Mouse (Mus musculus) embryonic facial prominence, embryonic 14.5 days (tissue): Measurements from ENCODE around the gene Cdc25b. TPM values are rescaled to one million over a fixed set of nuclear protein-coding genes. Genes with fewer than 3 reads are reported as not detected.

Source experiments
- ATAC-seq: fragments of 200-750 bp; cut with Nextera tagmentation; 2 replicates; pipeline ENCODE4 v1.8.0; 2017; ENCODE audit warnings: low read depth, moderate number of reproducible peaks, moderate TSS enrichment
- DNase-seq: peaks from one replicate; pipeline ENCODE4 v3.0.0-alpha.2; 2015; ENCODE audit warnings: low spot score
- H3K27ac ChIP-seq: fragments of 300-500 bp; sonication (generic); replicated peaks from 2 replicates; pipeline ENCODE4 v1.5.1; 2014; ENCODE audit warnings: low read depth, mild to moderate bottlenecking, low read length, moderate library complexity
- H3K27me3 ChIP-seq: fragments of 300-500 bp; sonication (generic); replicated peaks from 2 replicates; pipeline ENCODE4 v1.6.1; 2014; ENCODE audit warnings: low read length; ENCODE audit not compliant: control insufficient read depth, insufficient read depth
- H3K36me3 ChIP-seq: fragments of 300-500 bp; sonication (generic); 2 replicates; pipeline ENCODE4 v1.6.1; 2014; ENCODE audit warnings: low read length, mixed read lengths; ENCODE audit not compliant: control insufficient read depth, insufficient read depth
- H3K4me1 ChIP-seq: fragments of 300-500 bp; sonication (generic); 2 replicates; pipeline ENCODE4 v1.6.1; 2014; ENCODE audit warnings: antibody characterized with exemption, low read length; ENCODE audit not compliant: control insufficient read depth, insufficient read depth
- H3K4me2 ChIP-seq: fragments of 300-500 bp; sonication (generic); 2 replicates; pipeline ENCODE4 v1.6.1; 2014; ENCODE audit warnings: low read depth, mild to moderate bottlenecking, low read length, moderate library complexity, mixed read lengths
- H3K4me3 ChIP-seq: fragments of 300-500 bp; sonication (generic); 2 replicates; pipeline ENCODE4 v1.5.1; 2014; ENCODE audit warnings: low read depth, mild to moderate bottlenecking, low read length
- H3K9ac ChIP-seq: fragments of 300-500 bp; sonication (generic); 2 replicates; pipeline ENCODE4 v1.6.1; 2014; ENCODE audit warnings: low read depth, mild to moderate bottlenecking, low read length, moderate library complexity, mixed read lengths
- H3K9me3 ChIP-seq: fragments of 300-500 bp; sonication (generic); 2 replicates; pipeline ENCODE4 v1.6.1; 2016; ENCODE audit warnings: low read length; ENCODE audit not compliant: control insufficient read depth
- WGBS: fragments of 180-500 bp; shearing (Covaris S2); extraction: QIAGEN DNeasy Blood & Tissue Kit; methylation state at CpG from one replicate; pipeline ENCODE4 v1.1.7; 2014; 5-methylcytosine and 5-hydroxymethylcytosine counted together
- polyA plus RNA-seq: library from polyadenylated mRNA; unstranded; fragments of >200 nt; fragmentation: Nextera tagmentation; extraction: Ambion mirVana; gene quantifications from 2 replicates; pipeline ENCODE4 v1.2.1, GENCODE M21; 2014

Gene Cdc25b
- polyA plus RNA-seq, 1 experiment from 2014 or later = 51.2 TPM

DNA sequence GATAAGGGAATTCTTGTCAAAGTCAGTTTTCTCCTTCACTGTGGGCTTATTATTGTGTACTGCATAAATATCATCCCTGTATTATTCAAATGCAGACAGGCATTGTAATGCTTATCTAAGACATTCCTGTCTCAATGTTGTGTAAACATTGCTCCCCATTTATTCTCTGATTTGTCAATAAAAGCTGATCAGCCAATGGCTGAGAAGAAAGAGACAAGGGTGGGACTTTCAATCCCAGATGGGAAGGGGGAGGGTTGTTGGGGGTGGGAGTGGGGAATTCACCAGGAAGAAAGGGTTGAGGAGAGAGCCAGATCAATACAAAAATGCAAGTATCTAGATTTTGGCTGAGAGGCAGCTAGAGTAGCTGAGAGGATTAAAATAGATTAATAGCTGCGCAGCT is 17.8 kb upstream of the Cdc25b start:
- 63% methylated on average over 1 of the region's 1 CpGs for WGBS
- no peak overlapping the region for H3K9ac ChIP-seq
- no peaks in the 10 kb centered on the region for H3K36me3 ChIP-seq
- H3K4me2 ChIP-seq = no peak overlapping the region
- DNase-seq (no peak), ATAC-seq (no peak)
- H3K27ac ChIP-seq = no peak overlapping the region
- H3K4me1 ChIP-seq = peaks cover 11% of the 10 kb centered on the region; the same call in 1 of the 2 replicates
- H3K27me3 ChIP-seq = peaks cover 33% of the 10 kb centered on the region
- H3K9me3 ChIP-seq = no peaks in the 10 kb centered on the region
- H3K4me3 ChIP-seq = no peak overlapping the region

DNA sequence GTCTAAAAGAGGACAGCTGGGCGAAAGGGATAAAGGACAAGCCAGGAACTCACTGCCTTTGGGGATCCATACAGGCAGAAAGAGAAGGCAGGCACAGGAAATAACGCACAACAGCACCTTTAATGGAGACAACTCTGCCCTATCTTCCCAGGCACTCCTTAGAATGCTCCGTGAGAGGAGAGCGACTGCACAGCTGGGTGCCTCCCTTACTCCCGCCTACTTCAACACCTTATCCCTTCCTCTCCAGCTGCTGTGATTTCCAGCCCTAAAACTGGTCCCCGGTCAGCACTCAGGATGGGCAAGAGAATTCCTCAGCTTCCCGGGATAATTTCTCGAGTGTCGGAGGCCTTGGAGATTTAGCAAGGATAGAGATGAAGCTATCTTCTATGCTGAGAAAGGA is 15.8 kb upstream of the Cdc25b start:
- peak overlapping the region; percentile 58 for H3K4me2 ChIP-seq
- H3K27me3 ChIP-seq = peaks cover 33% of the 10 kb centered on the region
- no peak for ATAC-seq
- H3K27ac ChIP-seq = no peak overlapping the region
- H3K9ac ChIP-seq = peak overlapping the region; percentile 28
- H3K4me1 ChIP-seq = peaks cover 14% of the 10 kb centered on the region
- H3K4me3 ChIP-seq = peak overlapping the region; percentile 26
- no peak for DNase-seq
- WGBS = 17% methylated on average over 9 of the region's 9 CpGs
- no peaks in the 10 kb centered on the region for H3K36me3 ChIP-seq
- H3K9me3 ChIP-seq = no peaks in the 10 kb centered on the region

DNA sequence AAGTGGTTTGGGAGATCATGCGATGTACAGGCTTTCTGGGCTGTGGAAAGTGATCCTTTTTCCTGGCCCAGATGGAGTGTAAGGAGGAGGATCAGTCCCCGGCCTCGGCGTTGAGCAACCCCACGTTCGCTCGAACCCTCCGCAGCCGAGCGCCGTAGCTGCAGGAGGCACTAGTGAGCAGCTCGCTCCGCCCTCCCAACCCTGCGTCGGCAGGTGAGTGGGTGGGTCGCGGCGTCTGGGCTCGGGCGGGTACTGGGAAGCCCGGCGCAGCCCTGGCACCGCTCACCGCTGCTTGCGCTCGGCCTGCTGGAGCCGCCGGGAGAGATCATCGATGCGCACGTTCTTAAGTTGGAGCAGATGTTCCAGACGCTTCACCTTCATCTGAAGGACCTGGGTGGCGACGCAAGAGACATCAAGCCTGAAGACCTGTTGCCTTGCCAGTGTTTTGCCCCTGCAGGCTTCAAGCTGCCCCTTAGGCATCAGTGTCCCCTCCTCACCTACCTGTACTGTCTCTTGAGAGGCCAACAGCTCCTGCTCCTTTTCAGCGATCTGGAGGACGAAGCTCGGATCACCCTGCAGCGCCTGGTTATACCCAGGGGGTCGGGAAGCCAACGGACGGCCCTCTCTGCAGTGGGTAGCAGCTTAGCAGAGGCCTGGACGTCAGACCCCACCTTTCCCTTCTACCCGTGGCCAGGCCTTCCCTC is 15.2 kb upstream of the Cdc25b start:
- DNase-seq (peak; percentile 35), ATAC-seq (peak; percentile 50)
- Histone ChIP-seq H3K4me3 (peak overlapping the region; percentile 26), H3K36me3 (no peaks in the 10 kb centered on the region; the same call in 1 of the 2 replicates), H3K27me3 (peaks cover 33% of the 10 kb centered on the region), H3K27ac (no peak overlapping the region), H3K9me3 (no peaks in the 10 kb centered on the region), H3K9ac (peak overlapping the region; percentile 28), H3K4me1 (peaks cover 14% of the 10 kb centered on the region), H3K4me2 (peak overlapping the region; percentile 58)
- 4% methylated on average over 34 of the region's 43 CpGs for WGBS

DNA sequence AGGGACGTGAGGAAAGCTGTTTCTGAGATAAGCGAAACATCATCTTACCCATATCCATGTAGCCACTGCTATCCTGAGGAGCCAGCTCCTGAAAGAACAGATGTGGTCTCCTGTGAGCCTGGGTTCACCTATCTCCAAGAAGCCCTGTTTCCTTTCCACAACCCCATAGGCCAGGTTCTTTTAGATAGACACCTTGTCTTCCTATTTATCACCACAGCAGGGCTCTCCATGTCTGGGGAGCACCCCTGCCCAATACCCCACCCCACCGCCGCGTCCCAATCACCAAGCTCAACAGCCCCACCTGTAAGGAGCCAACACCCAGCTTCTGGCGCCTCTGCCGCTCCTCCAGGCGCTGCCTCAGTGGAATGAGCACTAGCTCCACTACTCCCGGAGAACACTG is 14.4 kb upstream of the Cdc25b start:
- peaks cover 7% of the 10 kb centered on the region; the same call in 1 of the 2 replicates for H3K36me3 ChIP-seq
- peaks cover 22% of the 10 kb centered on the region for H3K4me1 ChIP-seq
- no peak overlapping the region for H3K27ac ChIP-seq
- DNase-seq (no peak), ATAC-seq (no peak)
- 48% methylated on average over 9 of the region's 9 CpGs for WGBS
- H3K27me3 ChIP-seq = peaks cover 33% of the 10 kb centered on the region
- no peak overlapping the region for H3K4me3 ChIP-seq
- H3K4me2 ChIP-seq = no peak overlapping the region
- no peaks in the 10 kb centered on the region for H3K9me3 ChIP-seq
- H3K9ac ChIP-seq = no peak overlapping the region

DNA sequence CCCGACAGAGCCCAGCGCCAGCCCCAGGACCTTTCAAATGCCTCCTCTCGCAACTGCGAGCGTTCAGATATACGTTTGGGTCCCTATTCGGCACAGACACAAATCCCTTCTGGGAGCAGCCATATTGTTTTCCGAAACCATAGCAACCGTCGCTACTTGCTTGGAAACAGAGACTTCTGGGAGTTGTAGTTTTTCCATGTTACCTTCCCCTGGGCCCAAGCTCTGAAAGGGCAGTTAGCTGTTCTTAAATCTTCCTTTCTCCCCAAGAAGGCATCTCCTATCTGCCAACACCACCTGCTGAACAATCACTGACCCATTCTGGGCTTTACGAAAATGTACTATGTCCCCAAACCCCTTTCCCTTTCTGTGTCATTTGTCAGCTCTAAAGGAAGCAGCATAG is 12.0 kb upstream of the Cdc25b start:
- ATAC-seq (peak; percentile 42), DNase-seq (peak; percentile 94)
- H3K27me3 ChIP-seq = peaks cover 33% of the 10 kb centered on the region
- no peak overlapping the region for H3K9ac ChIP-seq
- H3K4me1 ChIP-seq = peaks cover 40% of the 10 kb centered on the region
- H3K9me3 ChIP-seq = no peaks in the 10 kb centered on the region
- H3K4me3 ChIP-seq = peak overlapping the region; percentile 32
- H3K27ac ChIP-seq = no peak overlapping the region
- H3K36me3 ChIP-seq = peaks cover 7% of the 10 kb centered on the region; the same call in 1 of the 2 replicates
- WGBS = 5% methylated on average over 11 of the region's 11 CpGs
- H3K4me2 ChIP-seq = peak overlapping the region; percentile 62

DNA sequence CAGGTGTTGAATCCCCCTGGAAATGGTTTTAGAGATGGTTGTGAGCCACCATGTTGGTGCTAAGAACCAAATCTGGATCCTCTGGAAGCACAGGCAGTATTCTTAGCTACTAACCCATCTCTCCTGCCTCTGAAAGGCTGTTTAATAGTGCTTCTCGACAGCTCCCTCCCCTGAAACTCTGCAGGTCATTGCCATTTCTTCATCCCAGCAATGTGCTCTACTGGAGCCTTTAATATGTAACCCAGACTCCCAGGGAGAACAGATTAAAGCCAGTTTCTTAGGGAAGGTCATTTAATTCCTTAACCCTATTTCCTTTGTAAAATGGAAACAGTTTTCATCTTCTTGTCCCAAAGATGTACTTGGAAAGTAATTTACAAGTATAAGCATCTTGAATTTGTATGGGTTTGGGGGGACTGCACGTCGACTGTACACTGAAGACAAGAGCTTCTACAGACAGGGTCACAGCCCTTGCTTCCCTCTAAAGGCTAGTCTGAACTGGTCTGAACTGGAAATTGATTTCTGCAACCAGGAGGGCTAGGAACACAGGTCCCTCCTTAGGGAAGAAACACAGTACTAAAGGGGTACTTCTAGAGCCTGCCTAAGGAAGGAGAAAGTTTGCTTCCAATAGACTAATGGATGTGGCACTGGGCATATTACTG is 11.3 kb upstream of the Cdc25b start:
- Histone ChIP-seq H3K4me2 (no peak overlapping the region), H3K36me3 (peaks cover 7% of the 10 kb centered on the region; the same call in 1 of the 2 replicates), H3K4me3 (no peak overlapping the region), H3K9ac (no peak overlapping the region), H3K4me1 (peaks cover 40% of the 10 kb centered on the region), H3K9me3 (no peaks in the 10 kb centered on the region), H3K27me3 (peaks cover 32% of the 10 kb centered on the region), H3K27ac (no peak overlapping the region)
- DNase-seq (no peak), ATAC-seq (no peak)
- WGBS = 72% methylated on average over 3 of the region's 3 CpGs

DNA sequence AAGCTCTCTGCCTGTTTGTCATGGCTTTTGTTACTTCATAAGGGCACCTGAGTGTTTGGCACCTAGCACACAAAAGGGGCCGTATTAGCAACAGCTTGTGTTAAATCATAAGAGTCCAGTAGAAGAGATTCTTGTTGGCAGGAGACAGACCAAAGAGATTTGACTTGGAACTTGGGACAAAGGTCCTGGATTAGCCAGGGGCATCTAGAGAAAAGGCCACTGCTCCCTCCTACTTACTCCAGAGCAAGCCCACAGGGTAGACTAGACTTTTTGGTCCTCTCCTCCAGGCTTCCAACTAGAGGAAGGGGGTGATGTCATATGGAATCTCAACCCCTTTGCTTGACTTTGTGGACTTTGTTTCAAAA is 10.8 kb upstream of the Cdc25b start:
- Histone ChIP-seq H3K4me1 (peaks cover 37% of the 10 kb centered on the region), H3K9ac (no peak overlapping the region), H3K36me3 (peaks cover 7% of the 10 kb centered on the region; the same call in 1 of the 2 replicates), H3K27me3 (peaks cover 27% of the 10 kb centered on the region), H3K27ac (no peak overlapping the region; the same call in 1 of the 2 replicates), H3K4me2 (0 out of 2 replicates have a peak overlapping the region, but pooled peaks have one; percentile 97), H3K9me3 (no peaks in the 10 kb centered on the region), H3K4me3 (no peak overlapping the region)
- DNase-seq (no peak), ATAC-seq (no peak)
- WGBS = 91% methylated on average over 1 of the region's 1 CpGs

DNA sequence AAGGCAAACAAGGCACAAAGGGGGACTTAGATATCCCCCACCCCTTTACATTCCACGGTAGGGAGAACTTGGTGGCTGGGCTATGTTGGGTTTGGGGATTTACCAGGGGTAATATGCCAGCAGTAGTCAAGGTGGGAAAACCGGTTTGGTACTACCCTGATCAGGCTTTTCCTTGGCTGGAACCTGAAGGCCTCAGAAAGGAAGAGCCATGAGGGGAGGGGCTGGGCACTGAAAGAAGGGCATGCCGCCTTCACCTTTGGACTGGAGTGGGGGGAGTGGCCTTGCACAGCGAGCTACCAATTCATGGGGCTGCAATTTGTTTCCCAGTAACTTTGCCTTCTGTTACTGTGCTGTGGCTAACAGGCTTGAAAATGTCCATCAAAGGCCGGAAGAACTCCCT is 10.3 kb upstream of the Cdc25b start:
- Histone ChIP-seq H3K27ac (0 out of 2 replicates have a peak overlapping the region, but pooled peaks have one; percentile 21), H3K9me3 (no peaks in the 10 kb centered on the region), H3K9ac (peak overlapping the region; percentile 38; the same call in 1 of the 2 replicates), H3K36me3 (peaks cover 7% of the 10 kb centered on the region; the same call in 1 of the 2 replicates), H3K4me1 (peaks cover 32% of the 10 kb centered on the region), H3K4me2 (peak overlapping the region; percentile 97), H3K4me3 (peak overlapping the region; percentile 75; the same call in 1 of the 2 replicates), H3K27me3 (peaks cover 21% of the 10 kb centered on the region)
- WGBS = 56% methylated on average over 5 of the region's 5 CpGs
- DNase-seq (peak; percentile 79), ATAC-seq (peak; percentile 39; the same call in 1 of the 2 replicates)
